Mouse (Mus musculus): ENCODE results near the gene Thpo. TPM values are rescaled to one million over a fixed set of nuclear protein-coding genes. Genes with fewer than 3 reads are reported as not detected.

Gene Thpo
- total RNA-seq, 1 experiment, result 0.18 TPM

GRCm38 (mm10) chr16:20756052-20756451 lies 21.7 kb upstream of the Thpo start:
- Histone ChIP-seq H3K4me3 (ENCODE audit: insufficient read depth in 1 of 2, low read depth in 1 of 2, low read length in 2 of 2, poor library complexity in 1 of 2, severe bottlenecking in 1 of 2) (no peak overlapping the region), H3K27ac (ENCODE audit: insufficient read depth, low read depth, low read length, poor library complexity, severe bottlenecking) (no peak overlapping the region), H3K36me3 (ENCODE audit: control insufficient read depth, insufficient read depth, low read length, poor library complexity, severe bottlenecking) (no peaks in the 10 kb centered on the region), H3K9ac (ENCODE audit: insufficient read depth, low read depth, low read length, poor library complexity, severe bottlenecking) (no peak overlapping the region), H3K9me3 (ENCODE audit: control insufficient read depth, insufficient read depth, low read depth, low read length) (no peaks in the 10 kb centered on the region), H3K4me1 (ENCODE audit: control insufficient read depth in 2 of 2, insufficient read depth in 2 of 2, low read length in 2 of 2, poor library complexity in 1 of 2) (no peaks in the 10 kb centered on the region)
- TF ChIP-seq MAFK (IDR thresholded peaks at IDR 0.05; ENCODE audit: insufficient read depth, low read depth, low read length), result no peak
- TF ChIP-seq ZC3H11A (IDR thresholded peaks at IDR 0.05; ENCODE audit: borderline replicate concordance, low read depth, low read length), result no peak
- no peak for TF ChIP-seq CHD2 (IDR thresholded peaks at IDR 0.05; ENCODE audit: low read depth, low read length)
- TF ChIP-seq HCFC1 (IDR thresholded peaks at IDR 0.05; ENCODE audit: borderline replicate concordance, insufficient read depth, low read length), result no peak
- no peak for TF ChIP-seq ZNF384 (IDR thresholded peaks at IDR 0.05; ENCODE audit: low read depth, low read length)
- no peak for DNase-seq (ENCODE audit: low read depth, low spot score)
- in situ Hi-C loops (cut with MboI; ENCODE audit: low sequenced_read_pairs in 2 of 2, unreplicated experiment in 2 of 2), result loop anchor here in 1 of 2 experiments (25.0 kb wide), 1 partner anchor 431 kb away; no protein-coding TSS in a partner anchor

DNA sequence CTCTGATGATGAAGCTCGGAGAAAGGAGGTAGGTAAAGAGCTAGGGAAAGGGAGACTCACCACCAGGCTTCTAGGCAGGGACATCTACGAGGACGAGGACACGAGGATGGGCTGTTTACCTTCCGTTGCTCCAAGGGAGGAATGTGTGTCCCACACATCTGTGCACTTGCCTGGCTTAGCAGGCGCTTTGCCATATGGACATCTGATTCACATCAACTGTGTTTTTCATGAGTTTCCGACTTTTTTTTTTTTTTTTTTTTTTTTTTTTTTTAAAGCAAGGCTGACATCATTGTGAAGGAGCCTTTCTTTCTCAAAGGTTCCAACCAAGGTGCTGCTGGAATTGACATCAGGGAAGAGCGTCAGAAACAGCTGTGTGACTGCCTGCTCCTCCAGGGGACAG lies 16.2 kb upstream of the Thpo start:
- TF ChIP-seq MAFK (IDR thresholded peaks at IDR 0.05; ENCODE audit: insufficient read depth, low read depth, low read length) (no peak), ZNF384 (IDR thresholded peaks at IDR 0.05; ENCODE audit: low read depth, low read length) (peak; percentile 80), CHD2 (IDR thresholded peaks at IDR 0.05; ENCODE audit: low read depth, low read length) (no peak), HCFC1 (IDR thresholded peaks at IDR 0.05; ENCODE audit: borderline replicate concordance, insufficient read depth, low read length) (no peak), ZC3H11A (IDR thresholded peaks at IDR 0.05; ENCODE audit: borderline replicate concordance, low read depth, low read length) (no peak)

DNA sequence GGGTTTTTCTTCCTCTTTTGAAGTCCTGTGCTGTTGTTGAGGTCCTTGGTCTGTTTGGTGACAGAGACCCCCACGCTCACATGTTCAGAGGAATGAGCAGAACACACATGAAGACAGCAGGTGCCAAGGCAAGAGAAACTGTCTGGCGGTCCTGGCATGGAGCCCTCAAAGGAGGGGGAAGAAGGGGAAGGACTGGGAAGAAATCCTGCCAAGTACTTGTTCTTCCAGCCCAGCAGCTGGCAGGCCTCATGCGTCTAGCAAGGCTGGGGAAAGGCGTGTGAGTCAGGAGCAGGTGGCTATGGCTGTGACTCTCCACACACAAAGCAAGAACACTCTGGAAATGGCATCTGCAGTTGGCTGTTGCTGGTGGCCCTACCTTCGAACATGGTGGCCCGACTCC lies 12.3 kb upstream of the Thpo start:
- in situ Hi-C loops (cut with MboI; ENCODE audit: low sequenced_read_pairs in 2 of 2, unreplicated experiment in 2 of 2), result no loop called here
- no peak for DNase-seq (ENCODE audit: low read depth, low spot score)
- no peaks in the 10 kb centered on the region for H3K9me3 ChIP-seq (ENCODE audit: control insufficient read depth, insufficient read depth, low read depth, low read length)
- H3K36me3 ChIP-seq (ENCODE audit: control insufficient read depth, insufficient read depth, low read length, poor library complexity, severe bottlenecking), result no peaks in the 10 kb centered on the region
- 0 out of 4 replicates have a peak, but pooled peaks cover 0 to 2% of the 10 kb centered on the region in 2 experiments for H3K4me1 ChIP-seq (ENCODE audit: control insufficient read depth in 2 of 2, insufficient read depth in 2 of 2, low read length in 2 of 2, poor library complexity in 1 of 2)
- H3K27ac ChIP-seq (ENCODE audit: insufficient read depth, low read depth, low read length, poor library complexity, severe bottlenecking), result no peak overlapping the region
- no peak overlapping the region for H3K9ac ChIP-seq (ENCODE audit: insufficient read depth, low read depth, low read length, poor library complexity, severe bottlenecking)
- TF ChIP-seq ZC3H11A (IDR thresholded peaks at IDR 0.05; ENCODE audit: borderline replicate concordance, low read depth, low read length) (no peak), ZNF384 (IDR thresholded peaks at IDR 0.05; ENCODE audit: low read depth, low read length) (no peak), HCFC1 (IDR thresholded peaks at IDR 0.05; ENCODE audit: borderline replicate concordance, insufficient read depth, low read length) (no peak), MAFK (IDR thresholded peaks at IDR 0.05; ENCODE audit: insufficient read depth, low read depth, low read length) (no peak), CHD2 (IDR thresholded peaks at IDR 0.05; ENCODE audit: low read depth, low read length) (no peak)
- H3K4me3 ChIP-seq (ENCODE audit: insufficient read depth in 1 of 2, low read depth in 1 of 2, low read length in 2 of 2, poor library complexity in 1 of 2, severe bottlenecking in 1 of 2), result no peak overlapping the region

More for the DNA sequence above, 16.2 kb upstream of the Thpo start:
- DNase-seq (ENCODE audit: low read depth, low spot score), result no peak
- Histone ChIP-seq H3K4me1 (ENCODE audit: control insufficient read depth in 2 of 2, insufficient read depth in 2 of 2, low read length in 2 of 2, poor library complexity in 1 of 2) (0 out of 4 replicates have a peak, but pooled peaks cover 0 to 2% of the 10 kb centered on the region in 2 experiments), H3K9me3 (ENCODE audit: control insufficient read depth, insufficient read depth, low read depth, low read length) (no peaks in the 10 kb centered on the region), H3K9ac (ENCODE audit: insufficient read depth, low read depth, low read length, poor library complexity, severe bottlenecking) (no peak overlapping the region), H3K4me3 (ENCODE audit: insufficient read depth in 1 of 2, low read depth in 1 of 2, low read length in 2 of 2, poor library complexity in 1 of 2, severe bottlenecking in 1 of 2) (no peak overlapping the region), H3K36me3 (ENCODE audit: control insufficient read depth, insufficient read depth, low read length, poor library complexity, severe bottlenecking) (no peaks in the 10 kb centered on the region), H3K27ac (ENCODE audit: insufficient read depth, low read depth, low read length, poor library complexity, severe bottlenecking) (no peak overlapping the region)
- in situ Hi-C loops (cut with MboI; ENCODE audit: low sequenced_read_pairs in 2 of 2, unreplicated experiment in 2 of 2), result loop anchor here in 1 of 2 experiments (25.0 kb wide), 1 partner anchor 437 kb away; no protein-coding TSS in a partner anchor

DNA sequence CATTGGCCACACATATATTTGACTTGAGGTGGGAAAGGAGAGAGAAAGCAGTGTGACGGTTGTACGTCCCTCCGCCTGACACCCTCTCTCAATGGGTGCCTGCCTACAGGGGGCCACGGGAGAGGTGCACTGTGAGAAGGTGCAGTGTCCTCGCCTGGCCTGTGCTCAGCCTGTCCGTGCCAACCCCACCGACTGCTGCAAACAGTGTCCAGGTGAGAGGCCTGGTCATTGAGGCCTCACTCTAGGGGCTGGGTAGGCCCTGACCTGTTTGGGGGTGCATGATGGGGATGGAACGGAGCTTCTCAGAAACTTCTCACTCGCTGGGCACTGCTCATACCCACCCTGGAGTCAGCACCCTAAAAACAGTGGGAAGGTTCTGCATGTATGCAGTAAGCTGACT lies 5.5 kb upstream of the Thpo start:
- no peak overlapping the region for H3K27ac ChIP-seq (ENCODE audit: insufficient read depth, low read depth, low read length, poor library complexity, severe bottlenecking)
- TF ChIP-seq MAFK (IDR thresholded peaks at IDR 0.05; ENCODE audit: insufficient read depth, low read depth, low read length), result no peak
- TF ChIP-seq ZNF384 (IDR thresholded peaks at IDR 0.05; ENCODE audit: low read depth, low read length), result no peak
- TF ChIP-seq ZC3H11A (IDR thresholded peaks at IDR 0.05; ENCODE audit: borderline replicate concordance, low read depth, low read length), result no peak
- TF ChIP-seq CHD2 (IDR thresholded peaks at IDR 0.05; ENCODE audit: low read depth, low read length), result no peak
- no peak for TF ChIP-seq HCFC1 (IDR thresholded peaks at IDR 0.05; ENCODE audit: borderline replicate concordance, insufficient read depth, low read length)
- no peak overlapping the region for H3K9ac ChIP-seq (ENCODE audit: insufficient read depth, low read depth, low read length, poor library complexity, severe bottlenecking)
- no peaks in the 10 kb centered on the region for H3K4me1 ChIP-seq (ENCODE audit: control insufficient read depth in 2 of 2, insufficient read depth in 2 of 2, low read length in 2 of 2, poor library complexity in 1 of 2)
- H3K9me3 ChIP-seq (ENCODE audit: control insufficient read depth, insufficient read depth, low read depth, low read length), result no peaks in the 10 kb centered on the region
- no peak overlapping the region for H3K4me3 ChIP-seq (ENCODE audit: insufficient read depth in 1 of 2, low read depth in 1 of 2, low read length in 2 of 2, poor library complexity in 1 of 2, severe bottlenecking in 1 of 2)
- H3K36me3 ChIP-seq (ENCODE audit: control insufficient read depth, insufficient read depth, low read length, poor library complexity, severe bottlenecking), result no peaks in the 10 kb centered on the region; the same call in 1 of the 2 replicates
- in situ Hi-C loops (cut with MboI; ENCODE audit: low sequenced_read_pairs in 2 of 2, unreplicated experiment in 2 of 2), result no loop called here
- no peak for DNase-seq (ENCODE audit: low read depth, low spot score)
